30 mouse cellular contexts compared by ENCODE assay signal in genomic region chr17:23788973-23789372, GRCm38 (mm10). TPM values are rescaled to one million over a fixed set of nuclear protein-coding genes. Genes with fewer than 3 reads are reported as not detected.
"Had no signal": no experiment of that assay in that cellular context is flagged by ENCODE, and none has a peak within 500 bp of the region (broad histone marks: within the 10 kb centered on the region; RNA-seq: fewer than 3 reads in every experiment).

No protein-coding gene starts in this region.

- H3K27ac ChIP-seq: kidney, embryonic 15.5 days; kidney, postnatal 0 days; liver, embryonic 14.5 days had no signal

- DNase-seq: gastrocnemius, adult 2 months; gastrocnemius, postnatal 10 days; gastrocnemius, postnatal 25 days; heart, adult 18-20 months; heart, postnatal 10 days; heart, postnatal 4 days; kidney, adult 11 months; kidney, adult 2 months; kidney, adult 9 months; kidney, postnatal 14 days; kidney, postnatal 4 days; layer of hippocampus, adult 9-11 months; layer of hippocampus, postnatal 36 days; liver had no signal

- ATAC-seq: hindbrain, embryonic 16.5 days; inflammation-experienced regulatory T-cells, adult 6 months; intestine, embryonic 16.5 days had no signal

- H3K4me3 ChIP-seq: gastrocnemius, adult 2 months; left cerebral cortex, adult 2 months; limb, embryonic 12.5 days had no signal

- H3K27me3 ChIP-seq: heart, embryonic 12.5 days; hindbrain, embryonic 12.5 days; kidney, embryonic 15.5 days; limb, embryonic 12.5 days had no signal

- H3K9me3 ChIP-seq: heart, embryonic 10.5 days; heart, embryonic 12.5 days; hindbrain, embryonic 10.5 days; hindbrain, embryonic 12.5 days; kidney, embryonic 15.5 days; limb, embryonic 10.5 days; limb, embryonic 12.5 days had no signal

- H3K9ac ChIP-seq: kidney, embryonic 15.5 days; liver, embryonic 14.5 days had no signal

- H3K36me3 ChIP-seq: heart, embryonic 10.5 days; heart, embryonic 12.5 days; hindbrain, embryonic 10.5 days; hindbrain, embryonic 12.5 days; kidney, embryonic 15.5 days had no signal

RNA-seq across cellular contexts. Expression of gene Kremen2, which starts 43.3 kb away (rescaled TPM):
- total RNA-seq: gastrocnemius, adult 2 months; gastrocnemius, postnatal 10 days; gastrocnemius, postnatal 25 days; granulocyte monocyte progenitor cell, adult 5-6 weeks; heart, postnatal 10 days; heart, postnatal 25 days; heart, postnatal 4 days had no signal
- polyA plus RNA-seq: heart, embryonic 14.5 days had no signal
